Mouse (Mus musculus) heart, embryonic 16.5 days (tissue): ENCODE data around the gene Rmnd5a. TPM values are rescaled to one million over a fixed set of nuclear protein-coding genes. Genes with fewer than 3 reads are reported as not detected.
"Not testable (repeated sequence)": the region's sequence is repeated elsewhere in the genome, so short reads cannot be mapped to it uniquely, and the experiment has no call there.

Source experiments
- ATAC-seq: fragments of 200-750 bp; cut with Nextera tagmentation; replicated peaks from 2 replicates; pipeline ENCODE4 v1.8.0; 2017; ENCODE audit warnings: moderate number of reproducible peaks; ENCODE audit not compliant: insufficient read depth, low FRiP score; ENCODE audit errors: extremely low read depth
- H3K27ac ChIP-seq: fragments of 300-500 bp; sonication (generic); 2 replicates; pipeline ENCODE4 v1.5.1; 2014; ENCODE audit warnings: mild to moderate bottlenecking, low read length, control low read depth, moderate library complexity
- H3K27me3 ChIP-seq: fragments of 300-500 bp; sonication (generic); 2 replicates; pipeline ENCODE4 v1.6.1; 2014; ENCODE audit warnings: low read length, mixed read lengths; ENCODE audit not compliant: control insufficient read depth, insufficient read depth
- H3K36me3 ChIP-seq: fragments of 300-500 bp; sonication (generic); 2 replicates; pipeline ENCODE4 v1.6.1; 2014; ENCODE audit not compliant: control insufficient read depth, insufficient read depth
- H3K4me1 ChIP-seq: fragments of 300-500 bp; sonication (generic); 2 replicates; pipeline ENCODE4 v1.6.1; 2014; ENCODE audit warnings: low read length, mixed read lengths; ENCODE audit not compliant: control insufficient read depth, insufficient read depth
- H3K4me2 ChIP-seq: fragments of 300-500 bp; sonication (generic); 2 replicates; pipeline ENCODE4 v1.6.1; 2014; ENCODE audit warnings: low read depth, mild to moderate bottlenecking, control low read depth, low read length
- H3K4me3 ChIP-seq: fragments of 300-500 bp; sonication (generic); 2 replicates; pipeline ENCODE4 v1.5.1; 2014; ENCODE audit warnings: mild to moderate bottlenecking, control low read depth, low read length
- H3K9ac ChIP-seq: fragments of 300-500 bp; sonication (generic); 2 replicates; pipeline ENCODE4 v1.6.1; 2014; ENCODE audit warnings: low read length, control low read depth
- H3K9me3 ChIP-seq: fragments of 300-500 bp; sonication (generic); replicated peaks from 2 replicates; pipeline ENCODE4 v1.6.1; 2016; ENCODE audit warnings: low read length; ENCODE audit not compliant: control insufficient read depth
- WGBS: fragments of 180-500 bp; shearing (Covaris S2); extraction: QIAGEN DNeasy Blood & Tissue Kit; methylation state at CpG from one replicate; pipeline ENCODE4 v1.1.7; 2014; 5-methylcytosine and 5-hydroxymethylcytosine counted together
- polyA plus RNA-seq: library from polyadenylated mRNA; unstranded; fragments of >200 nt; fragmentation: Nextera tagmentation; extraction: Ambion mirVana; gene quantifications from 2 replicates; pipeline ENCODE4 v1.2.1, GENCODE M21; 2015

Rmnd5a gene
- polyA plus RNA-seq = 11.0 and 14.5 TPM in 2 replicates

DNA sequence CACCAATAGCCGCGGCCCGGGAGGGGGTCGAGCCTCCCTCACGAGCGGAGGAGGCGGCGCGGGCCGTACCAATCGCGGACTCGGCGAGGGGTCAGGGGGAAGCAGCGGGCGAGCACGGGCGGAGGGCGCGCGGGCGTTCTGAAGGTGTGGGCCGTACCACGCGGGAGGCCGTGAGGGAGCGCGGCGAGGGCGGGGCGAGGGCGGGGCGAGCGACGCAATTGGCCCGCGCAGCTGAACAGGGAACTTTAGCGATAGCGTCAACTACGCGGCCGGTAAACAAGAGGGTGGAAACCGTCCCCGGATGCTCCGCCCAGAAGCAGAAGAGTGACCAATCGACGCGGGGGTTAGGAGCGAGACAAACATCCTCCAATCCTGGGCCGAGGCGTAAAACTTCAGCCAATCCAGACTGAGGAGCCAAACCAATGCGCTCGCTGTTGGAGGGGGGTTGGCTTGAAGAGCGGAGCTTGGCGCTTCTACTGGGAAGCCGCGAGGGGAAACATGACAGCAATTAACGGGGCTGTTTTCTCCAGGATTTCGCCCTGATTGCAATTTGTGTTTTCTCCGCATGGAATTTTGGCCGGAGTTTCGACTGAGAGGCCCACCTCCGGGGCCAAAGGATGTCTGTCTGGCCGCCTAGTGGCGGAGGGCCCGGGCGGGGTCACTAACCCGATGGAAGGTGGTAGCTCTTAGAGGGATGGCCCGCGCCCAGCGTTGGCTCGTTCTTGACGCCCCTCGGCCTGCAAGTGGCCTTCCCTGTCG is at the start of gene Rmnd5a:
Rmnd5a (minus strand) TSS at position 146 of the 759 bp plus-strand sequence.
- ATAC-seq = peak; percentile 99
- WGBS = under 1% methylated on average over 72 of the region's 75 CpGs
- Histone ChIP-seq H3K36me3 (no peaks in the 10 kb centered on the region), H3K9ac (peak within 1 kb of the TSS; percentile 95), H3K9me3 (no peaks in the 10 kb centered on the region), H3K4me1 (peaks cover 16% of the 10 kb centered on the region), H3K27ac (peak within 1 kb of the TSS; percentile 96), H3K4me2 (peak within 1 kb of the TSS; percentile 90), H3K27me3 (no peaks in the 10 kb centered on the region), H3K4me3 (peak within 1 kb of the TSS; percentile 97)

DNA sequence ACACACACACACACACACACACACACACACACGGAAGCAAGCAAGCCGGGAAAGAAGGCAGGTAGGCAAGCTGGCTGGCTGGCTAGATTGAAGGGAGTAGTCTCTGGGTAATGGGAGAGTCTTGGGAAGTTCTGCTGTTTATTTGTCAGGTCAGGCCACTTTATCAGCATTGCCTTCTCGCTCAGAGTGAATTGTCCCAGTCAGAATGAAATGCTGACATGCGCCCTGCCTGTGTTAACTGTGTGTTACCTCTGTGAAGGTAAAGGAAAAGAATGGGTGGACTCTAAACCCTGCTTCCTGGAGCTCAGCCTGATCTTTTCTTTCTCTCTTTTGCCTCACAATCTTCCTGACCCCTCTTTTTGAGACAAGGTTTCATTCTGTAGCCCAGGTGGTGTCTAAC is 47.5 kb upstream of the Rmnd5a start:
- Histone ChIP-seq H3K36me3 (no peaks in the 10 kb centered on the region), H3K9me3 (no peaks in the 10 kb centered on the region), H3K27me3 (no peaks in the 10 kb centered on the region), H3K9ac (no peak overlapping the region), H3K4me3 (no peak overlapping the region), H3K27ac (no peak overlapping the region), H3K4me2 (no peak overlapping the region), H3K4me1 (no peaks in the 10 kb centered on the region)
- WGBS = 36% methylated on average over 4 of the region's 4 CpGs
- ATAC-seq = no peak

DNA sequence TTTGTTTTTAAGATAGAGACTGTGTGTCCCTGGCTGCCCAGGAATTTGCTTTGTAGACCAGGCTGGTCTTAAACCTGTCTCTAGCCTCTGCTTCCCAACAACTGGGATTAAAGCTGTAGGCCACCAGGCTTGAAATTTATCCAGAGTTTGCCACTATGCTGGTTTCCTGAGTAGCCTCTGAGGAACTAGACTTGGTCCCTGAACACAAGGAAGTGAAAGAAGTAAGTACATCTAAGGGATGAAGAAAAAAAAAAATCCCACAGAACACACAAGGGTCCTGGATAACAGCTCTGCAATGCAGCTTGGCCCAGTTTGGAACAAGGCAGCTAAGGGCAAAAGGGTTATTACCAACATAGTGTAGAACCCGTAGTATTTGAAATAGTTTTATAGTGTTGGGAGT is 46.4 kb upstream of the Rmnd5a start:
- ATAC-seq = no peak
- WGBS = 67% methylated on average over 1 of the region's 1 CpGs
- H3K9ac ChIP-seq = no peak overlapping the region
- no peak overlapping the region for H3K4me2 ChIP-seq
- H3K27ac ChIP-seq = no peak overlapping the region
- no peaks in the 10 kb centered on the region for H3K36me3 ChIP-seq
- H3K27me3 ChIP-seq = no peaks in the 10 kb centered on the region
- no peak overlapping the region for H3K4me3 ChIP-seq
- no peaks in the 10 kb centered on the region for H3K9me3 ChIP-seq
- no peaks in the 10 kb centered on the region for H3K4me1 ChIP-seq

DNA sequence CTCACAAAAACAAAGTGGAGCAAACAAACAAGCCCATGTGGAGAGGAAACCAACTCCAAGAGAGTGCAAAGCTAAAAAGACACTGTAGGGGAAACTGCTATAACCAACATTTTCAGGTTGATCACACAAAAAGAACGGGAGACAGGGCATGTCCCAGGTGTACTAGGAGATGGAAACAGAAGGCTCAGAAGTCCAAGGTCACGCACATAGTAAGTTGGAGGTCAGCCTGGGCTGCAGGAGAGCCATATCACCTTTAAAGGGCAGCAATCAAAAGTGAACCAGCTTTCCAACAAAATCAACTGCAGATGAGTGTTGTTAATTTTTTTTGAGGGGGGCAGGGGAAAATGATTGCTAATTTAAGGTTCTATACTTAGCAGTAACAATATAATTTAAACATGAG is 45.8 kb upstream of the Rmnd5a start:
- ATAC-seq = no peak
- Histone ChIP-seq H3K27me3 (no peaks in the 10 kb centered on the region), H3K27ac (no peak overlapping the region), H3K4me2 (no peak overlapping the region), H3K9me3 (no peaks in the 10 kb centered on the region), H3K4me1 (no peaks in the 10 kb centered on the region), H3K36me3 (no peaks in the 10 kb centered on the region), H3K9ac (no peak overlapping the region), H3K4me3 (no peak overlapping the region)
- 71% methylated on average over 2 of the region's 2 CpGs for WGBS

DNA sequence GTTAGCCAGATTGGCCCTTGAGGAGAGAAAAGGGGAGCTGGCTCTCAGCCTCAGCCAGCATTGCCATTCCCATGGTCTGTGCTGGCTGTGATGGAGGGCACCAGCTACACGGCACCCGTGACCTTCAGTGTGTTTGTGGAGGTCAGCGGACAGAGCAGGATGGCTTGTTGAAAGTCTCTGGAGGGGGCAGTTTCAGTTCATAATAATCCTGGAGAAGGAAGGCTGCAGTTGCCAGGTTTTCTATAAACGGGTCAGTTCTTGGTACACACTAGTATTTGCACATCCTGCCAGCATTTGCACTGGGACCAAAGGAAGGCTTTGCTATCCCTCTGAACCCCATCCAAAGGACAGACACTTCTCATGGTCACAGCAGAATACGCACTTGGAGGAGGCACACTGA is 44.8 kb upstream of the Rmnd5a start:
- no peaks in the 10 kb centered on the region for H3K4me1 ChIP-seq
- no peaks in the 10 kb centered on the region for H3K27me3 ChIP-seq
- ATAC-seq = no peak
- H3K4me2 ChIP-seq = no peak overlapping the region
- H3K4me3 ChIP-seq = no peak overlapping the region
- no peak overlapping the region for H3K9ac ChIP-seq
- no peaks in the 10 kb centered on the region for H3K9me3 ChIP-seq
- no peaks in the 10 kb centered on the region for H3K36me3 ChIP-seq
- WGBS = 75% methylated on average over 5 of the region's 5 CpGs
- H3K27ac ChIP-seq = no peak overlapping the region

DNA sequence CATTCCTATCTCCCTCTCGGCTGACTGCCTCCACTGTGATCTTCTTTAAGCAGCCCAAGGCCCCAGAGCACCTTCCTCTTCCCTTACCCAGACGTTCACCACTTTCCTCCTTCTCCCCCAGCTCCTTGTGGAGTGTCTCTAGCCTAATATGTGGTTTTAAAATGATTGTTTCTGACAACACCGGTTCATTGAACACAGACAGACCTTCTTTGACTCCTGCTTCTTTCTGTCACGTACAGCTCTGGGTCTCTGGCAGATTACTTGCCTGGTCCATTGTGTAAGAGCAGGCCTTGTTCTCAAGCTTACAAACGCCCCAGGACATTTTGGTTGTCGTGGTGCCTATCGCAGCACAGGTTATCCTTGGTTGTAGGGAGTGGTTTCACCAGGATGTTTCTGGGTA is 40.7 kb upstream of the Rmnd5a start:
- Histone ChIP-seq H3K4me3 (no peak overlapping the region), H3K9ac (no peak overlapping the region), H3K4me2 (no peak overlapping the region), H3K36me3 (no peaks in the 10 kb centered on the region), H3K9me3 (no peaks in the 10 kb centered on the region), H3K27ac (no peak overlapping the region), H3K27me3 (no peaks in the 10 kb centered on the region), H3K4me1 (no peaks in the 10 kb centered on the region)
- ATAC-seq = no peak
- 72% methylated on average over 7 of the region's 7 CpGs for WGBS

DNA sequence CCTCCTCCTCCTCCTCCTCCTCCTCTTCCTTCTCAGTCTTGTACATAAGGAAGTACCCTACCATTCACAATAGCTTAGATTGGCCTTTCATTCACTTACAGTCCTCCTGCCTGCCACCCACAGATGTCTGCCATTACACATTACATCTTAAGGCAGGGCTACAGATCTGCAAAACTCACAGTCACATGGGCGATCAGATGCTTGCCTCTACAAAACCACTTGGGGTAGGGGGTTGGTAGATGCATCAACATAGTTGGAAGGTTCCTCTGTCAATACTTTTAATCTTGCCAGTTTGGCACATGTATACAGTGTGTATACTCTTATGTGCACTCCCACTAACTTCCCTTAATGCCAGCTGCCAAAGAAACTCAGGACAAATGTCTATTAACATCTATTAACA is 39.7 kb upstream of the Rmnd5a start:
- no peaks in the 10 kb centered on the region for H3K36me3 ChIP-seq
- H3K27ac ChIP-seq = no peak overlapping the region
- H3K4me1 ChIP-seq = no peaks in the 10 kb centered on the region
- H3K9ac ChIP-seq = no peak overlapping the region
- no peak overlapping the region for H3K4me3 ChIP-seq
- ATAC-seq = no peak
- WGBS = 79% methylated on average over 1 of the region's 1 CpGs
- H3K4me2 ChIP-seq = no peak overlapping the region
- no peaks in the 10 kb centered on the region for H3K9me3 ChIP-seq
- H3K27me3 ChIP-seq = no peaks in the 10 kb centered on the region

DNA sequence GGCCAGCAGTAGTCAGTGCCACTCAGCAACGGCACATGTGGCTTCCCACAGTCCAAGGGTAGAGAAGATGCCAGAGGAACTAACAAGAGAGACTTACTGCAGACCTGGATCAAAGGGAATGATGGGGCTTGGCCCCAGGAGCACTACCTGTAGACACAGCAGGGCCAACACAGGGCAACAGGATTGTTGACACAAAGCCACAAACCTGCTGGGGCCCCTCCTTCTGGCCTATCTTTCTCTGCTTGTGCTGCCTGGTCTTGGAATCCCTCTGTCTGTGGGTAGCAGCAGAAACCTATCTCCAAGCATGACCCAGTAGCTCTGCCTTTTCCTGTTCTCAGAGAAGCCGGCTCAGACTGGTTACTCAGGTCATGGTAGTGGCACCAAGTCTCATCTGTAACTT is 39.2 kb upstream of the Rmnd5a start:
- H3K9ac ChIP-seq, H3K27ac ChIP-seq, H3K27me3 ChIP-seq, H3K36me3 ChIP-seq, H3K9me3 ChIP-seq, H3K4me1 ChIP-seq, H3K4me3 ChIP-seq, H3K4me2 ChIP-seq, ATAC-seq: not testable (repeated sequence)
- WGBS = 89% methylated on average over 2 of the region's 2 CpGs

DNA sequence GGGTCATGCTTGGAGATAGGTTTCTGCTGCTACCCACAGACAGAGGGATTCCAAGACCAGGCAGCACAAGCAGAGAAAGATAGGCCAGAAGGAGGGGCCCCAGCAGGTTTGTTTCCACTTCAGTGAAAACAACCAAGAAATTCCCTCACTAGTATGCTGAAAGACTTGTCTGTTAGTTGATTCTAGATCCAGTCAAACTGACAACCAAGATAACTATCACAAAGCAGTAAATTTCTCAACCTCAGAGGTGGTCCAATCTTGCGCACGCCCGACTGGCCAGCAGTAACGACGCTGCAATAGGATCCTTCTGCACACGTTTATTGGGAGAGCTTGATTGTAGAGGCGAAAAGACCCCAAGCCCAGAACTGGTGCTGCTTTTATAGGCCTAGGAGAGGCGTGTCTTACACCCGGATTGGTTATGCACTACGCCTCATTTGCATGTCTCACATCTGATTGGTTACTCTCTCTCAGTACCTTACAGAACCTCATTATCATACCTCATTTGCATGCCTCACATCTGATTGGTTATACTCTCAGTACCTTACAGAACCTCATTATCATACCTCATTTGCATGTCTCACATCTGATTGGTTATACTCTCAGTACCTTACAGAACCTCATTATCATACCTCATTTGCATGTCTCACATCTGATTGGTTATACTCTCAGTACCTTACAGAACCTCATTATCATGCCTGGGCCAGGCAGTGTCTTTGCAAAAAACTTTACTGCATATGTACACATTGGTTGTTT is 38.6 kb upstream of the Rmnd5a start:
- 91% methylated on average over 10 of the region's 10 CpGs for WGBS
- not testable (repeated sequence) for H3K4me2 ChIP-seq, H3K4me1 ChIP-seq, H3K4me3 ChIP-seq, H3K9ac ChIP-seq, H3K36me3 ChIP-seq, H3K27ac ChIP-seq, ATAC-seq, H3K9me3 ChIP-seq, H3K27me3 ChIP-seq
